Mouse (Mus musculus): ENCODE data around the gene Grb10.

Gene Grb10

DNA sequence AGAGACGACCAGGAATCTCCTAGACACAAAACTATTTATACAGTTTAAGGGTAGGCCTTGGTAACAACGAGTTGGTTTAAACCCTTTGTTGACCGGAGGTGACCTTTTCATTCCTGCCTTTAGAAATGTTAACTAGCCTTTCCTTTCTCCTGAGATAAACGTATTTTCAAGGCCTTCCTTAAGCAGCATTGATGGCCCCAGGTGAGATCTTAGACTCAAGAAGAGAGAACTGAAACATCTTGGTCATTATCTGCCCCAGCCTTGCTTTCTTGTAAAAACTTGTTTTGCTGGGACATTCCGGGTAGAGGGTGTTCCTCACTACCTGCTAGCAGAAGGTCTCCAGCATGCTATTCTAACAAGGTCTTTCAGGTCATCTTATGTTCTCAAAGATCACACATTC, 133.5 kb downstream of the Grb10 start:
- DNase-seq (ENCODE audit: low read depth, low spot score): peak; percentile 87

- DNase-seq (ENCODE audit: low read depth, low spot score): no peak
Observed at GRCm38 (mm10) chr11:11901509-11901908, 137.0 kb downstream of the Grb10 start.

DNA sequence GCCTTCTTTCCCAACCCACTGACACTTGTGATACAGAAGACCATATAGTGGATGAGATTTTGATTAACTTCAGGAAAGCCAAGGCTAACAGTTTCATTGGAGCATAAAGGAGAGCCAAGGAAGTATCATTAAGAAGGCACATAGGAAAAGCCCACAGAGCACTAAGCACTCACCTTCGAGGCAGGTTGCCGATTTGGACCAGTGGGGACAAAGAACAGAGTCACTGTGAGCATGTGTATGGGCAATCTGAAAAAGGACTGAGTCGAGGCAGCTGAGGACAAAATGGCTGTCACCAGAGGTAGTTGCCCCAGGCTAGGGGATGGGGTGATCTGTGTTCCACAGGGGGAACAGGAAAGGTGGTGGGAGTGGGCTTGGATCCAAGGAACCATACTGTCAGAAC, 140.0 kb downstream of the Grb10 start:
- no peak for DNase-seq (ENCODE audit: low read depth, low spot score)

DNA sequence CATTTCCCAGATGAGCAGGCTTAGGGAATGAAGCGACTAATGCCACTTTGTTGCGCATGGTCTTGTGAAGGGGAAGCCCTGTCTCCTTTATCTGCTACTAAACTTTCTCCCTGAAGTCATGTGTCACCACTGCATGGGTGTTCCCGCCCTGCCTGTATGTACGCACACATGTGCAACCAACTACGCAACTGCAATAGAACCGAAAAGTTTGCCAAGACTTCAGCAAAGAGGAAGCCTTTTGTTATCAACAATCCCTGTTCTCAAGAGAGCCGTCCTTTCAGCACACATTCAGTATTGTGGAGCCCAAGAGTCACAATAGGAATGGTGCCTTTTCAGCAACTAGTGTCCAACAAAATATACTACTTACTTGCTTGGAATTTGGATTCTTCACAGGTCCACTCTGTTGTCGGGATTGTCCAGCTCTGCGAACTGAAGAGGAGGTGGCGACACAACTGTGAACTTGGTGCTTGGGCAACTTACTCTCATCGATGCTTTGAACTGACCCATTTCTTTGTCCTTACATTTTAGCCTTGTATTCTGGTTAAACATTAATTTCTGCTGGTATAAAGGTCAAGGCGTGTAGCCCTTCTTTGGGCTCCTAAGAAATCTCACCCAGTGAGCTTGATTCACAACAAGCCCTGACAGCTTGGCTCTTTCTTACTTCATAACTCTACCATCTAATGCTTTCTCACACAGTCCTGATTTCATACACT, 140.7 kb downstream of the Grb10 start, which contains the start of gene Ddc:
Ddc (minus strand) TSS at position 500 of the 713 bp plus-strand sequence.
- DNase-seq (ENCODE audit: low read depth, low spot score): no peak

GRCm38 (mm10) chr11:11895479-11895878, 143.0 kb downstream of the Grb10 start:
- DNase-seq (ENCODE audit: low read depth, low spot score): no peak

DNA sequence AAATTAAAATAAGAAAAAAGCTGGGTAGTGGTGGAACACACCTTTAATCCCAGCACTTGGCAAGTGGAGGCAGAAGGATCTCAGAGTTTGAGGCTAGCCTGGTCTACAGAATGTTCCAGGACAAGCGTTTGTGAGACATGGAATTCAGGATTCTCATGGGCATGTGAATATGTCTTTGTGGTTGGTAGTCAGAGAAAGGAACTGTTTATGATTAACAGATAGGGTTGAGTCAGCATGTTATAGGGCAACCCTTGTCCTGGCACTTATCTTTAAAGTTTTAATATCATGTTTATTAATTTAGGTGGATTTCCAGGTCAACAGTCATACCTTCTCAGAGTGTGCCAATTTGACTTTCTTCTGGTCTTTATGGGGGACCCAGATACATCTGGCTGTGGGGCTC, 144.7 kb downstream of the Grb10 start:
- no peak for DNase-seq (ENCODE audit: low read depth, low spot score)

DNA sequence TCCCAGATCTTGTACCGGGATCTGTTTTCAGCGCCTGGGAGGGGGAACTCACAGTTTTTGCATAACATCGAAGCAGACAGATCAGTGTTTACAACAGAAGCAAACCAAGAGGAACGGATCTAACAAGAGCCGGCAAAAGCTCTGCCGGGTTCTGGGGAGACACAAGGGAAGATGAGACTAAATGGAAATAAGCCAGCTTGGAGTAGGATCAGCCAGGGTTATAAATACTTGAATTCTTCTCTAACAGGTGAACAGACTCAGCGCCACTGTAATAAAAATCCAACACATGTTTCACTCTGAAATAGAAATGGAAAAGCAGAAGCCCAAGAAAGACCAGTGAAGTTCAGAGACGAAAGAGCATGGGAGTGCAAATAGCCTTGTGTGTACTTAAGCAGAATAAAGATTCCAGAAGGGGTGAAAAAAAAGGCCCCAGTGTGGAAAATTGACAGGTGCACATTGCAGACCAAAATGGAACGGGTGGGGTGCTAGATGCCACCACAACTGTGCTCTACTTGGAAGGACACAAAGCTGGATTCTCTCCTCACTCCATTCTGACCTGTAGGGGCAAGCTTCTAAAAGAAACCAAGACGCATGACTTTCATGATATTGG, 145.4 kb downstream of the Grb10 start:
- DNase-seq (ENCODE audit: low read depth, low spot score): no peak

GRCm38 (mm10) chr11:11891832-11892231, 146.7 kb downstream of the Grb10 start:
- no peak for DNase-seq (ENCODE audit: low read depth, low spot score)

DNA sequence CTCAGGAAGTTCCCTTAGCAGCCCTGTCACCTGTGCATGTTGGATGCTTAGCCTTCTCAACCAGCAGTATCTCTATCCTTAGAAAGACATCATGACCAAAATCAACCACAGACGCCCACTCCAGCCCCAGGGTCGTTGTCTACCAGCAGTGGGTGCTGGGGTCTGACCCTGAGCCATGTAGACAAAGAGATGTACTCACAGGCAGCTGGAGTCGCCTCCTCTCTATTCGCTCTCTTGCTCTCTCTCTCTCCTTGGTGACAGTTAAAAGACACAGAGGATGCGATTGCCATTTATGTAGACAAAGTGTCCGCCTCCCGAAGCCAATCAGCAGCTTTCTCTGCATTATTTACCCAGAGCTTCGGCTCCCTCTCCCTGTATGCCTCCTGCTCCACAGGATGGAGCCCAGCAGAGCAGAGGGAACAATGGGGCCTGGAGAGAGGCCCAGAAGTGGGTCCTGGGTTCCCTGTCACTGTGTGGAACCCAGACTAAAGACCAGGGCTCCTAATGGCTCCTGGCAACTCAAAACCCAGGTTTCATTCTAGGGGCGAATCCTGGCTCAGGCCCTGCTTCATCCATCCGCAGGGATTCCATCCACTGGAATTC, 148.2 kb downstream of the Grb10 start:
- DNase-seq (ENCODE audit: low read depth, low spot score): no peak

GRCm38 (mm10) chr11:11888727-11889126, 149.8 kb downstream of the Grb10 start:
- DNase-seq (ENCODE audit: low read depth, low spot score): no peak

GRCm38 (mm10) chr11:11888051-11888450, 150.4 kb downstream of the Grb10 start:
- no peak for DNase-seq (ENCODE audit: low read depth, low spot score)

DNA sequence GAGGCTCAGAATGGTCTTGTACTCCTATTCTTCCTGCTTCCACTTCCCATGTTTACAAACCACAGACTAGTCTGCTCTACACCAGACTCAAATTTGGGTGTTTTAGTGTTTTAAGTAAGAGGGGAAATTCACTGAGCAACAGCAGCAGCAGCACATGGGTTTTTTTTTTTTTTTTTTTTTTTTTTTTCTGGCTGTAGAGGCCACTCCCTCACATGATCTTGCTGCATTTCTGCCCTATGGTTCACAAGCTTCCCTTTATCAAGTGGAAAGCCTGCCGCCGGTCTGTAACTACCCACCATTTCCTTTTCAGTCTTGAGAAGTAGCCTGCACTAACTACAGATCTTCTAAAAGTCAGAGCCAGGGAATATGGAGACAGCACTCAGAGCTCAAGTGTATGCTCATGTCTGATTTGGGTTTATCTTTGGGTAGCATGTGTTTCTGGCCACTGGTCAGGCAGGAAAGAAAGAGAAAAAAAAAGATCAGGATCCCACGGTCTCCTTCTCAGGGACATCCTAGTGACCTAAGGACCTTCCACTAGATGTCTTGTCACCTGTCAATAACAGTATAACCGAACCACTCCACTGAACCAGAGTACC, 152.0 kb downstream of the Grb10 start:
- no peak for DNase-seq (ENCODE audit: low read depth, low spot score)

DNA sequence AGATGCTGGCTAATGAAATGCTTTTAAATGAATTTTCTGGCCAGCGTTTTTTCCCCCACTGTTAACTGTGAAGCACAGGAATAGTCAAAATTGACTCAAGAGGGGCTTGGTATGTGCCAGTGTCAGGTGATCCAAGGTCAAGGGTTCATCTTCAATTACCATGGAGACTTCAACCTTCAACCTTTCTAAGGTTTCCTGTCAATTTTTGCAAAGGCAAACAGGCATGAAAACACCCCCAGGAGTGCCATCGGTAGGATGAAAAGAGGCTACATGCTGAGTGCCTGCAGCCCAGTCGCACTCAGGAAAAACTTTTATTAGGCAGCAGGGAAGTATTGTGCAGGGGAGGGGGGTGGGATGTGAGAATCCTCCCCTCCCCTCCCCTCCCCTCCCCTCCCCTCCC, 152.6 kb downstream of the Grb10 start:
- DNase-seq (ENCODE audit: low read depth, low spot score): peak; percentile 68

DNA sequence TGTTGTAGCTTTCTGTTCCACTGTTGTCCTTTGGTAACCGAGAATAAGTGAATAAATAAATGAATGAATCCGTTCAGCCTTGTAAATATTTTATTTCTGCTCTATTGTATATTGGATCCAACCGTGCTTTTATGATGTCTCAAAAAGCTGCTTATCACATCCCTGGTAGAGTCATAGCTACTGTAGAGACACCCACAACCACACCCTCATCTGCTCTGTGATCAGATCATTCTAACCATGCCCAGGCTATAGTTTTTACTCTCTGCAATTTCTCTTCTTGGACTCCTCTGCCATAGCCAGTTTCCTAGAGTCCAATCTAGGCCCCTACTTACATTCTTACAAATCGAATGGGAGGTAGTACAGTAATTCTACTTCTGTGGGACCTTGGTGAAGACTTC, 153.2 kb downstream of the Grb10 start:
- no peak for DNase-seq (ENCODE audit: low read depth, low spot score)

- DNase-seq (ENCODE audit: low read depth, low spot score): no peak
Observed at GRCm38 (mm10) chr11:11884533-11885245, 153.8 kb downstream of the Grb10 start.

DNA sequence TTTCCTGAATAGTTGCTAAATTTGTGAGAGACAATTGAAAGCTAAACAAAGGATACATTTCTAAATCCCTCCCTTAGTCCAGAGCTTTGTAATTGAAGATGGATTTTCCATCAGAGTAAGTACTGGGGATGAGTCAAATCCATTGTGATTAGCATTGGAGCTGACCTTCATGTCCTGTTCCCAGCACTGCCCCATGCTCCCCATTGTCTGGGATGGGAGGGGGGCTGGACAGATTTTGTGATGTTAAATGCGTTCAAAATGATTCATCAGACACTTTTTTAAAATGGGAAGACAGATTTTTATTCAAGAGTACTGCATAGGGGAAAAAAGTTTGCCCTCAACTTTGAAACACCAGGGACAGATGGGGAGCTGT, 156.7 kb downstream of the Grb10 start:
- peak; percentile 72 for DNase-seq (ENCODE audit: low read depth, low spot score)

GRCm38 (mm10) chr11:11881026-11881782, 157.3 kb downstream of the Grb10 start:
- peak; percentile 71 for DNase-seq (ENCODE audit: low read depth, low spot score)

Measured in ES-CJ7 (cell line).